31 mouse cellular contexts compared by ENCODE assay signal in the genomic region with DNA sequence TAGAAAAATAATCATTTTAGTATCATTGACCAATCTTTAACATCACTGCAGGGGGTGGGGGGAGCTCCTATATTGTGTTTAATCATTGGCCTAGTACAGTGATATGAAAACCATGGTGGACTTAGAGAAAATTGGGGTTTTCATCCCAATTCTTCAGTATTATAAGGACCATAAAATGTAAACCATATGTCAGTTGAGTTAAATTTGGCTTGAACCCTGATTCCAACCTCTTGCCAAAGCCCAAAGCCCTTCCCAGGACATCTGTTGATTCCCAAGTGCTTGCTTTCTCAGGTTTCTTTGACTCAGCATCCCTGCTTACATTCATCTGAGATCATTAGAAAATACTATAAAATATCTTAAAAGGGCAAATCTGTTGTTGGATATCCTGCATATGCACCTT.
"Had no signal": no experiment of that assay in that cellular context is flagged by ENCODE, and none has a peak within 500 bp of the region (broad histone marks: within the 10 kb centered on the region; RNA-seq: fewer than 3 reads in every experiment).

No protein-coding gene starts in this region.

- H3K27me3 ChIP-seq: limb, embryonic 12.5 days; limb, embryonic 13.5 days; limb, embryonic 15.5 days; liver, embryonic 12.5 days; liver, embryonic 13.5 days; liver, embryonic 15.5 days; lung, embryonic 15.5 days; megakaryocyte, embryonic 14.5 days; midbrain, embryonic 12.5 days; midbrain, embryonic 13.5 days; midbrain, embryonic 15.5 days; neural tube, embryonic 12.5 days had no signal

- H3K36me3 ChIP-seq: limb, embryonic 12.5 days; limb, embryonic 13.5 days; limb, embryonic 15.5 days; liver, embryonic 12.5 days; liver, embryonic 13.5 days; liver, embryonic 15.5 days; lung, embryonic 15.5 days; midbrain, embryonic 10.5 days; midbrain, embryonic 12.5 days; midbrain, embryonic 13.5 days; midbrain, embryonic 15.5 days; neural tube, embryonic 12.5 days had no signal

- DNase-seq: left cerebral cortex, postnatal 4 days; liver; liver, embryonic 13.5 days; liver, postnatal 0 days; lung, adult 18-20 months; lung, adult 2 months; lung, embryonic 14.5 days; lung, postnatal 10 days; lung, postnatal 14 days; lung, postnatal 36 days; lung, postnatal 4 days; midbrain, embryonic 14.5 days had no signal

- H3K9ac ChIP-seq: limb, embryonic 12.5 days; limb, embryonic 13.5 days; limb, embryonic 15.5 days; liver, embryonic 12.5 days; liver, embryonic 13.5 days; liver, embryonic 14.5 days; liver, embryonic 15.5 days; liver, postnatal 0 days; lung, embryonic 14.5 days; lung, embryonic 15.5 days; midbrain, embryonic 12.5 days; midbrain, embryonic 13.5 days; midbrain, embryonic 15.5 days; neural tube, embryonic 12.5 days had no signal

- H3K9me3 ChIP-seq: limb, embryonic 12.5 days; limb, embryonic 13.5 days; limb, embryonic 15.5 days; liver, embryonic 12.5 days; liver, embryonic 13.5 days; liver, embryonic 15.5 days; lung, embryonic 15.5 days; megakaryocyte, embryonic 14.5 days; midbrain, embryonic 10.5 days; midbrain, embryonic 12.5 days; midbrain, embryonic 13.5 days; midbrain, embryonic 15.5 days; neural tube, embryonic 12.5 days had no signal

- H3K4me1 ChIP-seq: limb, embryonic 12.5 days; limb, embryonic 13.5 days; limb, embryonic 15.5 days; liver, embryonic 12.5 days; liver, embryonic 13.5 days; liver, embryonic 15.5 days; lung, embryonic 15.5 days; megakaryocyte, embryonic 14.5 days; midbrain, embryonic 10.5 days; midbrain, embryonic 12.5 days; midbrain, embryonic 13.5 days; midbrain, embryonic 15.5 days; neural tube, embryonic 12.5 days had no signal

- ATAC-seq: liver, embryonic 12.5 days; liver, postnatal 0 days; lung, postnatal 0 days; midbrain, embryonic 13.5 days; midbrain, embryonic 15.5 days; midbrain, embryonic 16.5 days had no signal

- H3K27ac ChIP-seq: limb, embryonic 12.5 days; limb, embryonic 13.5 days; limb, embryonic 15.5 days; liver, embryonic 12.5 days; liver, embryonic 13.5 days; liver, embryonic 14.5 days; liver, embryonic 15.5 days; lung, embryonic 15.5 days; macrophage; midbrain, embryonic 10.5 days; midbrain, embryonic 12.5 days; midbrain, embryonic 13.5 days; midbrain, embryonic 15.5 days; neural tube, embryonic 12.5 days had no signal

- H3K4me3 ChIP-seq: limb, embryonic 12.5 days; limb, embryonic 13.5 days; limb, embryonic 15.5 days; liver, embryonic 12.5 days; liver, embryonic 13.5 days; liver, embryonic 15.5 days; lung, embryonic 15.5 days; megakaryocyte, embryonic 14.5 days; midbrain, embryonic 10.5 days; midbrain, embryonic 12.5 days; midbrain, embryonic 13.5 days; midbrain, embryonic 15.5 days; myocyte; neural tube, embryonic 12.5 days had no signal

- H3K4me2 ChIP-seq: limb, embryonic 12.5 days; limb, embryonic 13.5 days; limb, embryonic 15.5 days; liver, embryonic 11.5 days; liver, embryonic 12.5 days; liver, embryonic 13.5 days; liver, embryonic 15.5 days; lung, embryonic 14.5 days; lung, embryonic 15.5 days; midbrain, embryonic 11.5 days; midbrain, embryonic 12.5 days; midbrain, embryonic 13.5 days; midbrain, embryonic 15.5 days; neural tube, embryonic 12.5 days had no signal
